Mouse (Mus musculus): Measurements from ENCODE around the gene Ppp1ca.

DNA sequence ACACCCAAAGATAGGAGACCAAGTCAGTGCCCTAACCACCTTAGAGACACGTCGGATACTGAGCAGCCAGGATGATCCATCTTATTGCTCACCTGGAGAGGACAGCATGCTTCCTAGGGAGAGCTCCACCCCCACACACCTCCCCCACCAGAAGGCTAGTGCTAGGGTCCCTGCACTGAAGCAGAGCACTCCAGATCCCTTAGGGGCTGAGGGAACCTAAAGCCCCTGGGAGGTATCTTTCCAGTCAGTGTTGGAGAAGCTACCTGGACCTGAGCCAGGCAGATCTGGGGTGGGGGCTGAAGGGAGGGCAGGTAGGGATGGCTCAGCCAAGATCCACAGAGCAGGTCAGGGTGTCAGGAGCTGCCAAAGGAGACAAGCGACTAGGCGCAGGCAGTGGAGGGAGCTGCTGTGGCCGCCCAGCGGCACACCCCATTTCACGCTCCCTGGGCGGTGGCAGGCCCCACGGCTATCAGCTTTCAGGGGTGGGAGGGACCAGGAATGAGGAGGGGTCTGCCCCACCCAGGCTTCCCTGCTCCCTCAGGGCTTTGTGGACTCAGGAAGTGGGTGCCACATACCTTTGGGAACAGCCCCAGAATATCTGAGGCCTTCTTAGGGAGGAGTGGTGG lies 37.7 kb downstream of the Ppp1ca start:
- TF ChIP-seq CTCF (conservative IDR thresholded peaks at IDR 0.05; ENCODE audit: insufficient read depth, insufficient read length, low read depth, low read length): no peak
- TF ChIP-seq POLR2A (IDR thresholded peaks at IDR 0.05; ENCODE audit: low read depth, low read length): no peak
